Mouse (Mus musculus) activated CD4-positive, CD25-positive, alpha-beta regulatory T cell (primary cell): ENCODE data around the gene Klc4. TPM values are rescaled to one million over a fixed set of nuclear protein-coding genes. Genes with fewer than 3 reads are reported as not detected.

Experiments
- polyA plus RNA-seq, 2 experiments: library from polyadenylated mRNA; unstranded; fragments of 100-300 nt; shearing (Covaris generic); gene quantifications; one replicate each; pipeline ENCODE4 v1.2.1; 2017

Gene Klc4
- polyA plus RNA-seq, result 10 to 100 TPM; 13.7 to 24.2 TPM

GRCm38 (mm10) chr17:46645561-46646321, at the start of gene Klc4, which contains the start of gene Mrpl2:
TSS of gene Klc4 (minus strand) at chr17:46646022.
TSS of gene Mrpl2 (plus strand) at chr17:46646229.

GRCm38 (mm10) chr17:46680760-46681373, 35.0 kb upstream of the Klc4 start, which contains the start of gene Klhdc3:
TSS of gene Klhdc3 (minus strand) at chr17:46680914.

DNA sequence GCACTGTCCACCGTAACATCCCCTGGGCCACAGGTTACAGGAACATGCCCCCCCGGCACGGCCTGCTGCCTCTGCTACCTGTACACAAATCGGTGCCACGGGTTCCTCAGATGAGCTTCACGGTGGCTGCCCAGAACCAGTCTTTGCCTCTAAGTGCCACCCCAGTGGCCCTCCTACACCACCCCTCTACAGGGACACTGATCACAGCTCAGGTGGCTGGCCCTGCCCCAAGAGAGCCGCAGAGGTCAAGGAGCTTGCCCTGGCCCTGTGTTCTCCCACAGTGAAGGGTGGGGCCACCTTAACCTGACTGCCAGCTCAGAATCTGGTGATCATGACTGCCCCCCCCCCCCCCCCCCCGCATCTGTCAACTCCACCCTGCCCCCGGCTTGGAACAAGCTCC, 32.6 kb upstream of the Klc4 start, which contains the start of gene Mea1:
TSS of gene Mea1 (plus strand) at position 378 of the 400 bp plus-strand sequence.

DNA sequence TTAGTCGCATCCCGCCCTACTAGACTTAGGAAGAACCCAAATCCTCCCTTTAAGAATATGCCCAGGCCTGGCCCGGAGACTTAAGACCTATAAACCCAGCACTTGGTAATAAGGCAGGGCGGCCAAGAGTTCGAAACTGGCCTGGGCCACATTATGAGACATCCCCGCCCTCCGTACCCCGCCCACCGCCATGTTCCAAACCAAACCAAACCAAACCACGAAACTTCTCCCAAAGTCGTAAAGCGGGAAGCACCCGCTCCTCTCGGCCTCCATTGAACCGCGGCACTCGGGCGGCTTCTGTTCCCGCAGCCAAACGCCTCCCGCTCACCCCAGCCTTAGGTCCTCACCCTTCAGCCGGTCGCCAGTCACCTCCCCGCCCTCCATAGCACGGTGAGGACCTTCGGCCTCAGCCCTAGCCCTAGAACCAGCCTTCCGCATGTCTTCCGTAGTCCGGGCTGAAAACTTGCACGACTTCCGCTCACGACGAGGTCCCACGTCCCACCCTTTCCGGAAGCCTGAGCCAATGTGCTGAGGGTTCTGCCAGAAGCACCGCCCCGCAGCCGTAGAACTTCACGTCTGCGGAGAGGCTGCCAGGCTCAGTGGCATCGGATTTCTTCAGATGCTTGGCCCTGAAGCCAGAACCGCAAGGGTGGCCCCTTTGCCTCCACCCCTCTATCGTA, 28.2 kb upstream of the Klc4 start, which contains the start of gene Rrp36:
TSS of gene Rrp36 (minus strand) at position 503 of the 680 bp plus-strand sequence.

DNA sequence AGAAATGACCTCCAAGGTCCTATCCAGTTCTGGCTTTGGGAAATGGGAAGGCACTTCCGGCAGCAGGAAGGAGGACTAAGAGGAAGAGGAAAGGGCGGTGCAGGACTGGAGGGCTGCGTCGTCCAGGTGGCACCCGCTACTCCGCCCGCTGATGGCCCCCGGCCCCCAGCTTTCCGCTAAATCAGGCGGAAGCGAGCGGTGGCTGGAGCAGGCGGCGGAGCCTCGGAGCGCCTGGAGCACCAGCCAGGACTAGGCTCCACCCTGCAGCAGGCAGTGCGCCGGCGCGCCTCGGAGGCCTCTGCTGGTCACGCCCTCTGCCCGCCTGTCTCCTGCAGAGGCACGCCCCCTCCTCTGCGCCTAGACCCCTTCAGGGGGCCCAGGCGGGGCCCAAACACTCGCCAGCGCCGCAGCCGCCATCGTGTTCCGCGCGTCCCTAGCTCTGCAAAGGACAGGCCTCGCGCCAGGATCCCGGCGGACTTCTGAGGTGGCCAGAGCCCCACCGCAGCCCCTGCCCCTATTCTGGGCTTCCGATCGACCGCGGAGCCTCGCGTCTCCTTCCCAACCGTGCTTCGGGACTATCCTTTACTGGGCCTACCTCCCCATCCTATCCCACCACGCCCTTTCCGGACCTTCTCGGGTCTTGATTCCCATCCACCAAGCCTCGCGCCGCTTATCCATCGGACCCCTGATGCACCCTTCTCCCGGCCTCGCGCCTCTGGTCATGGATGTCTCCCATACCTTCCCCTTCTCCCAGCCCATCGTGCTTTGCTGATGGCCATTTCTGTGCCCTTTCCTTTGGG, 4.6 kb upstream of the Klc4 start, which contains the start of gene Cul7:
TSS of gene Cul7 (plus strand) at position 106 of the 800 bp plus-strand sequence.

DNA sequence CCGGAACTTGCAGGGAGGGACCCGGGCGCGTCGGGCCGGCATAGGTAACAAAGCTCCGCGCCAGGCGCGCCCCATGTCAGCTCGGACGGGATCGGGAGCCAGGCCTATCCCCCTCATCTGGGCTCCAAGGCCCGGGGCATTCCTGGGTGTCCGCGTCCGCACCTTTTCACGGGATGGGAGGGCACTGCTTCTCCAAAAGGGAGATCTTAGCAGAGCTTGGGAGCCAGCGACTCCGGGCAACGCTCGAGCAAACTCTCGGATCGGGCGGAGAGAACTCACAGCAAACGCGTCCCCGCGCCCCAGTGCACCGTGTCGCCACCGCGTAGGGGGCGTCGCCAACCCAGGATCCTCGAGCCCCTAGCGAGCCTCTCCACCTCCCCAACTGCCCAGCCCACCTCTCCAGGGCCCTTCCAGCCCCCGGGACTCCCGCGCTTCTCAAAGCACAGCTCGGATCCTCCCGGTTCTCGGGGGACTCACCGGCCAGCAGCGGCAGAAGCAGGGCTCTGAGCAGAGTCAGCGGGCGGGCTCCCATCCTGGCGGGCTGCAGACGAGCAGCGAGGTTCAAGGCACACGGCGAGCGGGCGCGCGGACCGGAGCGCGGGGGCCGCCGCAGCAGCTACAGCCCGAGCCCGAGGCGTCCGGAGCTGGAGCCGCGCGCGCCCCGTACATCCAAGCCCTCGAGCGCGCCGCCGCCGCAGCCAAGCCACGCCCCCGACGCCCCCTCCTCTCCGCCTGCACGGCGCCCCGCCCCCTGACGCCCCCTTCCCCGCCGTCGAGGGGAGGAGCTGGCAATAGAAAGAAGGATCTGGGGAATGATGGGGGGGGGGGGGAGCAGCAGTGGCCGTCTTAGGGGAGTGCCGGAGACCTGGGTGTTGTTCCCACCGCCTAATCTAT, 16.8 kb downstream of the Klc4 start, which contains the start of gene Ptk7:
TSS of gene Ptk7 (minus strand) at position 714 of the 894 bp plus-strand sequence.

Other genes with a start within 250 kb of the Klc4 start
- under 1 TPM in 1 of 2 experiments, not detected in 1; 0.18 TPM for gene Crip3, start 217.1 kb downstream of the Klc4 start, polyA plus RNA-seq
- gene Slc22a7, start 207.6 kb downstream of the Klc4 start, polyA plus RNA-seq, result not detected
- under 1 TPM; 0.23 to 0.81 TPM for gene Ttbk1, start 158.3 kb downstream of the Klc4 start, polyA plus RNA-seq
- 1 to 10 TPM; 2.9 to 5.3 TPM for gene Dnph1, start 149.3 kb downstream of the Klc4 start, polyA plus RNA-seq
- gene Cul9, start 99.6 kb downstream of the Klc4 start, polyA plus RNA-seq, result 1 to 10 TPM; 1.3 to 5.6 TPM
- gene Srf, start 89.8 kb downstream of the Klc4 start, polyA plus RNA-seq, result 10 to 100 TPM; 22.6 to 41.9 TPM
- under 1 TPM in 1 of 2 experiments, not detected in 1; 0.22 TPM for gene Ptk7, start 16.5 kb downstream of the Klc4 start, polyA plus RNA-seq
- gene Mrpl2, start 207 bp upstream of the Klc4 start, polyA plus RNA-seq, result 10 to 100 TPM; 27.8 to 61.8 TPM
- 1 to 10 TPM; 5.3 to 7.8 TPM for gene Cul7, start 4.3 kb upstream of the Klc4 start, polyA plus RNA-seq
- 10 to 100 TPM; 55.5 to 71.6 TPM for gene Rrp36, start 28.3 kb upstream of the Klc4 start, polyA plus RNA-seq
- 100 to 1,000 TPM; 158 to 160 TPM for gene Mea1, start 32.8 kb upstream of the Klc4 start, polyA plus RNA-seq
- gene Klhdc3, start 34.9 kb upstream of the Klc4 start, polyA plus RNA-seq, result 10 to 100 TPM; 63.8 to 76.3 TPM
- gene Ppp2r5d, start 59.1 kb upstream of the Klc4 start, polyA plus RNA-seq, result 10 to 100 TPM; 66.0 to 83.4 TPM
- 10 to 100 TPM; 19.5 to 32.7 TPM for gene Pex6, start 65.4 kb upstream of the Klc4 start, polyA plus RNA-seq
- gene Gnmt, start 83.1 kb upstream of the Klc4 start, polyA plus RNA-seq, result under 1 TPM in 1 of 2 experiments, not detected in 1; 0.55 TPM
- 10 to 100 TPM; 40.8 to 41.1 TPM for gene Cnpy3, start 106.2 kb upstream of the Klc4 start, polyA plus RNA-seq
- gene Ptcra, start 117.7 kb upstream of the Klc4 start, polyA plus RNA-seq, result not detected
- gene 2310039H08Rik, start 126.6 kb upstream of the Klc4 start, polyA plus RNA-seq, result 10 to 100 TPM; 26.5 to 56.7 TPM
- gene Rpl7l1, start 136.7 kb upstream of the Klc4 start, polyA plus RNA-seq, result 100 to 1,000 TPM; 123 to 130 TPM
- gene Bicral, start 212.5 kb upstream of the Klc4 start, polyA plus RNA-seq, result 10 to 100 TPM; 17.0 to 27.2 TPM
- 10 to 100 TPM; 53.4 to 55.7 TPM for gene Tbcc, start 244.7 kb upstream of the Klc4 start, polyA plus RNA-seq